Mouse (Mus musculus) neural tube, embryonic 11.5 days (tissue): ENCODE measurements around the gene Il10rb. TPM values are rescaled to one million over a fixed set of nuclear protein-coding genes. Genes with fewer than 3 reads are reported as not detected.

Experiments used
- ATAC-seq: fragments of 200-750 bp; cut with Nextera tagmentation; 2 replicates; pipeline ENCODE4 v1.8.0; 2017; ENCODE audit warnings: moderate number of reproducible peaks, mild to moderate bottlenecking, moderate TSS enrichment, moderate library complexity; ENCODE audit not compliant: insufficient read depth, low FRiP score, low TSS enrichment
- DNase-seq: peaks from one replicate; pipeline ENCODE4 v3.0.0-alpha.2; 2015; ENCODE audit warnings: low spot score
- H3K27ac ChIP-seq: fragments of 300-500 bp; sonication (generic); 2 replicates; pipeline ENCODE4 v1.5.1; 2014; ENCODE audit warnings: low read depth, mild to moderate bottlenecking, low read length
- H3K27me3 ChIP-seq: fragments of 300-500 bp; sonication (generic); 2 replicates; pipeline ENCODE4 v1.6.1; 2014; ENCODE audit warnings: mild to moderate bottlenecking, low read length, mixed read lengths; ENCODE audit not compliant: control insufficient read depth, insufficient read depth
- H3K36me3 ChIP-seq: fragments of 300-500 bp; sonication (generic); 2 replicates; pipeline ENCODE4 v1.6.1; 2014; ENCODE audit warnings: mild to moderate bottlenecking, low read length, moderate library complexity, mixed read lengths; ENCODE audit not compliant: control insufficient read depth, insufficient read depth
- H3K4me1 ChIP-seq: fragments of 300-500 bp; sonication (generic); 2 replicates; pipeline ENCODE4 v1.6.1; 2014; ENCODE audit warnings: low read length, mixed read lengths; ENCODE audit not compliant: control insufficient read depth, insufficient read depth
- H3K4me2 ChIP-seq: fragments of 300-500 bp; sonication (generic); 2 replicates; pipeline ENCODE4 v1.6.1; 2014; ENCODE audit warnings: low read depth, mild to moderate bottlenecking, moderate library complexity
- H3K4me3 ChIP-seq: fragments of 300-500 bp; sonication (generic); 2 replicates; pipeline ENCODE4 v1.5.1; 2014; ENCODE audit warnings: low read depth, low read length
- H3K9ac ChIP-seq: fragments of 300-500 bp; sonication (generic); 2 replicates; pipeline ENCODE4 v1.6.1; 2014; ENCODE audit warnings: mild to moderate bottlenecking, low read length
- H3K9me3 ChIP-seq: fragments of 300-500 bp; sonication (generic); 2 replicates; pipeline ENCODE4 v1.6.1; 2016; ENCODE audit warnings: low read length; ENCODE audit not compliant: control insufficient read depth
- WGBS: fragments of 180-500 bp; shearing (Covaris S2); extraction: QIAGEN DNeasy Blood & Tissue Kit; methylation state at CpG from one replicate; pipeline ENCODE4 v1.1.7; 2014; 5-methylcytosine and 5-hydroxymethylcytosine counted together
- polyA plus RNA-seq: library from polyadenylated mRNA; unstranded; fragments of >200 nt; fragmentation: Nextera tagmentation; extraction: Ambion mirVana; gene quantifications from 2 replicates; pipeline ENCODE4 v1.2.1, GENCODE M21; 2014

The Il10rb gene
- polyA plus RNA-seq, 1 experiment from 2014 or later = 6.8 TPM

- Histone ChIP-seq H3K36me3 (no peaks in the 10 kb centered on the region), H3K9me3 (no peaks in the 10 kb centered on the region), H3K9ac (no peak overlapping the region), H3K4me1 (no peaks in the 10 kb centered on the region), H3K4me3 (no peak overlapping the region), H3K4me2 (no peak overlapping the region), H3K27ac (no peak overlapping the region), H3K27me3 (no peaks in the 10 kb centered on the region)
- ATAC-seq (no peak), DNase-seq (no peak)
- WGBS = 77% methylated on average over 5 of the region's 5 CpGs
Measured at GRCm38 (mm10) chr16:91418531-91418930, 12.6 kb downstream of the Il10rb start.

GRCm38 (mm10) chr16:91425816-91426215, 19.9 kb downstream of the Il10rb start:
- H3K27me3 ChIP-seq = no peaks in the 10 kb centered on the region
- ATAC-seq (no peak), DNase-seq (no peak)
- H3K4me1 ChIP-seq = no peaks in the 10 kb centered on the region
- no peak overlapping the region for H3K4me3 ChIP-seq
- no peak overlapping the region for H3K9ac ChIP-seq
- 86% methylated on average over 6 of the region's 6 CpGs for WGBS
- H3K27ac ChIP-seq = no peak overlapping the region
- H3K36me3 ChIP-seq = no peaks in the 10 kb centered on the region
- H3K4me2 ChIP-seq = no peak overlapping the region
- no peaks in the 10 kb centered on the region for H3K9me3 ChIP-seq

- Histone ChIP-seq H3K4me3 (no peak overlapping the region), H3K36me3 (no peaks in the 10 kb centered on the region), H3K27ac (no peak overlapping the region), H3K27me3 (no peaks in the 10 kb centered on the region), H3K4me2 (no peak overlapping the region), H3K9me3 (no peaks in the 10 kb centered on the region), H3K4me1 (no peaks in the 10 kb centered on the region), H3K9ac (no peak overlapping the region)
- 81% methylated on average over 4 of the region's 4 CpGs for WGBS
- DNase-seq (no peak), ATAC-seq (no peak)
Measured at GRCm38 (mm10) chr16:91426586-91426985, 20.6 kb downstream of the Il10rb start.

GRCm38 (mm10) chr16:91427461-91427860, 21.5 kb downstream of the Il10rb start:
- Histone ChIP-seq H3K4me1 (no peaks in the 10 kb centered on the region), H3K9ac (no peak overlapping the region), H3K27ac (no peak overlapping the region), H3K9me3 (no peaks in the 10 kb centered on the region), H3K36me3 (no peaks in the 10 kb centered on the region), H3K4me2 (no peak overlapping the region), H3K4me3 (no peak overlapping the region), H3K27me3 (no peaks in the 10 kb centered on the region)
- DNase-seq (no peak), ATAC-seq (no peak)
- 64% methylated on average over 5 of the region's 5 CpGs for WGBS

- Histone ChIP-seq H3K27me3 (no peaks in the 10 kb centered on the region), H3K4me3 (no peak overlapping the region), H3K9me3 (no peaks in the 10 kb centered on the region), H3K4me1 (peaks cover 3% of the 10 kb centered on the region; the same call in 1 of the 2 replicates), H3K9ac (no peak overlapping the region), H3K36me3 (no peaks in the 10 kb centered on the region), H3K4me2 (no peak overlapping the region), H3K27ac (no peak overlapping the region)
- WGBS = 78% methylated on average over 8 of the region's 8 CpGs
- no peak for ATAC-seq
- DNase-seq = no peak
Measured at GRCm38 (mm10) chr16:91428259-91428865, 22.4 kb downstream of the Il10rb start.

GRCm38 (mm10) chr16:91432720-91433328, 26.9 kb downstream of the Il10rb start:
- Histone ChIP-seq H3K36me3 (no peaks in the 10 kb centered on the region), H3K27ac (no peak overlapping the region), H3K9ac (no peak overlapping the region), H3K4me1 (peaks cover 3% of the 10 kb centered on the region; the same call in 1 of the 2 replicates), H3K27me3 (no peaks in the 10 kb centered on the region), H3K4me3 (no peak overlapping the region), H3K4me2 (no peak overlapping the region), H3K9me3 (no peaks in the 10 kb centered on the region)
- no peak for ATAC-seq
- WGBS = 35% methylated on average over 5 of the region's 5 CpGs
- no peak for DNase-seq

- Histone ChIP-seq H3K9ac (no peak overlapping the region), H3K36me3 (no peaks in the 10 kb centered on the region), H3K4me3 (no peak overlapping the region), H3K4me2 (no peak overlapping the region), H3K27me3 (no peaks in the 10 kb centered on the region), H3K4me1 (peaks cover 3% of the 10 kb centered on the region; the same call in 1 of the 2 replicates), H3K27ac (no peak overlapping the region), H3K9me3 (no peaks in the 10 kb centered on the region)
- DNase-seq (no peak), ATAC-seq (no peak)
- 50% methylated on average over 8 of the region's 8 CpGs for WGBS
Measured at GRCm38 (mm10) chr16:91433329-91433933, 27.5 kb downstream of the Il10rb start.

- 92% methylated on average over 3 of the region's 3 CpGs for WGBS
- Histone ChIP-seq H3K4me2 (no peak overlapping the region), H3K4me1 (peaks cover 3% of the 10 kb centered on the region; the same call in 1 of the 2 replicates), H3K27ac (no peak overlapping the region), H3K27me3 (no peaks in the 10 kb centered on the region), H3K36me3 (no peaks in the 10 kb centered on the region), H3K9me3 (no peaks in the 10 kb centered on the region), H3K9ac (no peak overlapping the region), H3K4me3 (no peak overlapping the region)
- DNase-seq (no peak), ATAC-seq (no peak)
Measured at GRCm38 (mm10) chr16:91434119-91434518, 28.2 kb downstream of the Il10rb start.

GRCm38 (mm10) chr16:91438081-91438480, 32.1 kb downstream of the Il10rb start:
- H3K36me3 ChIP-seq = no peaks in the 10 kb centered on the region
- H3K9me3 ChIP-seq = no peaks in the 10 kb centered on the region
- ATAC-seq (no peak), DNase-seq (no peak)
- no peak overlapping the region for H3K4me2 ChIP-seq
- WGBS = 82% methylated on average over 3 of the region's 3 CpGs
- H3K27me3 ChIP-seq = no peaks in the 10 kb centered on the region
- no peak overlapping the region for H3K4me3 ChIP-seq
- H3K4me1 ChIP-seq = no peaks in the 10 kb centered on the region
- H3K27ac ChIP-seq = no peak overlapping the region
- H3K9ac ChIP-seq = no peak overlapping the region
